Mouse (Mus musculus) intestine, embryonic 16.5 days (tissue): ENCODE measurements at regions not wholly inside any gene's neighbourhood (a gene's known extent, or its start where the extent isn't known, plus 50 kb on each side); places are given as distances from the start of the nearest gene placed in this dataset.

Source experiments
- ATAC-seq: fragments of 200-750 bp; cut with Nextera tagmentation; 2 replicates; pipeline ENCODE4 v1.8.0; 2017; ENCODE audit warnings: moderate TSS enrichment, moderate library complexity
- H3K27ac ChIP-seq: fragments of 300-500 bp; sonication (generic); 2 replicates; pipeline ENCODE4 v1.5.1; 2014; ENCODE audit warnings: mild to moderate bottlenecking, low read length
- H3K27me3 ChIP-seq: fragments of 300-500 bp; sonication (generic); replicated peaks from 2 replicates; pipeline ENCODE4 v1.6.1; 2014; ENCODE audit warnings: low read length, control low read depth, mixed read lengths; ENCODE audit not compliant: control insufficient read depth, insufficient read depth
- H3K36me3 ChIP-seq: fragments of 300-500 bp; sonication (generic); 2 replicates; pipeline ENCODE4 v1.6.1; 2014; ENCODE audit warnings: low read length, control low read depth; ENCODE audit not compliant: control insufficient read depth, insufficient read depth
- H3K4me1 ChIP-seq: fragments of 300-500 bp; sonication (generic); 2 replicates; pipeline ENCODE4 v1.6.1; 2014; ENCODE audit warnings: low read length, control low read depth, mixed read lengths; ENCODE audit not compliant: control insufficient read depth, insufficient read depth
- H3K4me2 ChIP-seq: fragments of 300-500 bp; sonication (generic); 2 replicates; pipeline ENCODE4 v1.6.1; 2014; ENCODE audit warnings: low read depth, low read length, control low read depth
- H3K4me3 ChIP-seq: fragments of 300-500 bp; sonication (generic); 2 replicates; pipeline ENCODE4 v1.5.1; 2014; ENCODE audit warnings: mild to moderate bottlenecking, low read length
- H3K9ac ChIP-seq: fragments of 300-500 bp; sonication (generic); 2 replicates; pipeline ENCODE4 v1.6.1; 2014; ENCODE audit warnings: low read depth, low read length
- H3K9me3 ChIP-seq: fragments of 300-500 bp; sonication (generic); 2 replicates; pipeline ENCODE4 v1.6.1; 2016; ENCODE audit warnings: low read length, control low read depth; ENCODE audit not compliant: control insufficient read depth
- WGBS: fragments of 180-500 bp; shearing (Covaris S2); extraction: QIAGEN DNeasy Blood & Tissue Kit; methylation state at CpG from one replicate; pipeline ENCODE4 v1.1.7; 2014; 5-methylcytosine and 5-hydroxymethylcytosine counted together

DNA sequence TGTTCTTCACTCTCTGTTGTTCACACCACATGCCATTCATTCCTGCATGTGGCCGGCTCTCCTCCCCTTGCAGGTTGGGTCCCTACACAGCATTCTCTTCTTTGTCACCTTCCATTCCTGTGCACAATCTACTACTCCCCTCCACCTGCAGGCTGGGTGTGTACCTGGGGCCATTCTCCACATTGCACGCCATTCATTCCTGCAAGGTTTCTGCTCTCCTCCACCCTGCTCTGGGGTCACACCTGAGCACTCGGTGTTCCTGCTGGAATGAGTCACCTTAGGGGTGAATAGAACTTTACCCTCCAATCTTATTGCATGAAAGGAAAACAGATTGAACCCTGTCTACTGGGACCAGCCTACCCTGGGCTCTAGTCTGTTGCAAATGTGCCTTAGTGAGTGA, 72.7 kb upstream of the Id2 start:
- peak; percentile 90 for ATAC-seq
- Histone ChIP-seq H3K4me2 (no peak overlapping the region), H3K27me3 (no peaks in the 10 kb centered on the region), H3K27ac (no peak overlapping the region), H3K9ac (no peak overlapping the region), H3K9me3 (no peaks in the 10 kb centered on the region), H3K4me1 (peaks cover 17% of the 10 kb centered on the region; the same call in 1 of the 2 replicates), H3K4me3 (no peak overlapping the region), H3K36me3 (no peaks in the 10 kb centered on the region)
- WGBS, result 65% methylated on average over 3 of the region's 3 CpGs

DNA sequence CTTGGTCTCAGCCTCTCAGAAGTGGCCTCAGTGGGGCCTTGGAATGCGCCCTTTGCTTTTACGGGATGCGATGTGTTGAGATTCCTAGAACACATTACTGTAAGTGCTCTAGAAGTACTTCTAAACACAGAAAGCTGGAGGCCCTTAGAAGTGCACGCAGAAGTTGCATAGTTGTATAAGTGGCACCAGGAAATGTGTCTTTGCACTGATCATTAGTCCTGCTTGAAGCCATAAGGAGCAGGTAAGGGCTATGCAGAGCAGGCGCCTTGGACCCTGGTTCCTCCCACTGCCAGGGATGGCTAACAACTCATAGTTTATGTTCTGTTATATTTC, 71.2 kb upstream of the Id2 start:
- H3K4me1 ChIP-seq, result peaks cover 19% of the 10 kb centered on the region
- H3K4me2 ChIP-seq, result no peak overlapping the region
- no peak for ATAC-seq
- H3K9me3 ChIP-seq, result no peaks in the 10 kb centered on the region
- no peak overlapping the region for H3K27ac ChIP-seq
- H3K36me3 ChIP-seq, result no peaks in the 10 kb centered on the region
- no peaks in the 10 kb centered on the region for H3K27me3 ChIP-seq
- WGBS, result 73% methylated on average over 5 of the region's 5 CpGs
- no peak overlapping the region for H3K4me3 ChIP-seq
- H3K9ac ChIP-seq, result no peak overlapping the region

DNA sequence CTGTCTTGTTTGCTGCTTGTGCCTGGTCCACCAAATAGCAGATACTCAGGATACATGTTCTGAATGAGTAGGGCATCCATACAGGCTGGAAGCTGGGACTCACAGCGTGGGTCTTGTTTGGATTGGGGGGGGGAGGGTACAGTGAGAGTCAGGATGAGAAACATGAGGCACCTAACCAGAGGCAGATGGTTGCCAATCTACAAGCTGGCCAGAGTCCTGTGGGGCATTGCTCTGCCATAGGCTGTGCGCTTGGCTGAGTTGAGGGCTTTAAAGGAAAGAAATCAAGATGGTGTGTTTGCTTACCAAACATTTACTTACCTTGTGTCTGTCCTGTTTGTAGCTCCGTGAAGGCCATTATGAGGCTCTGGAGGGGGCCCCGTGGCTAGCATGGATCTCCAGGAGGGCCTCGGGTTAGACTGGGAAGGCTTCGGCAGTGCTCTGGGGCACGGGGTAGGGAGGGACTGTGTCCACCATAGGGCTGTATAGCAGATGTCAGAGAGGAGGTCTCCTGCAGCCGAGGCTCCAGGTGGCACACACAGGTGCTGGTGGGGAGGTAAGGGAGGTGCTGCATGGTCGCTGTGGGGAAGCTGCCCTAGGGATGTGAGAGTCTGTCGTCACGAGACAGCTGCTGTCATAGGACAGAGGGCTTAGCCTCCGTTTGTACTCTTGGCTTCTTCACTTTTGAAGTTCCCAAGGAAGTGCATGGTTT, 70.7 kb upstream of the Id2 start:
- Histone ChIP-seq H3K9me3 (no peaks in the 10 kb centered on the region), H3K36me3 (no peaks in the 10 kb centered on the region), H3K9ac (no peak overlapping the region), H3K4me2 (no peak overlapping the region), H3K4me1 (peaks cover 19% of the 10 kb centered on the region), H3K4me3 (no peak overlapping the region), H3K27ac (no peak overlapping the region), H3K27me3 (no peaks in the 10 kb centered on the region)
- WGBS, result 60% methylated on average over 12 of the region's 12 CpGs
- peak; percentile 17; the same call in 1 of the 2 replicates for ATAC-seq

DNA sequence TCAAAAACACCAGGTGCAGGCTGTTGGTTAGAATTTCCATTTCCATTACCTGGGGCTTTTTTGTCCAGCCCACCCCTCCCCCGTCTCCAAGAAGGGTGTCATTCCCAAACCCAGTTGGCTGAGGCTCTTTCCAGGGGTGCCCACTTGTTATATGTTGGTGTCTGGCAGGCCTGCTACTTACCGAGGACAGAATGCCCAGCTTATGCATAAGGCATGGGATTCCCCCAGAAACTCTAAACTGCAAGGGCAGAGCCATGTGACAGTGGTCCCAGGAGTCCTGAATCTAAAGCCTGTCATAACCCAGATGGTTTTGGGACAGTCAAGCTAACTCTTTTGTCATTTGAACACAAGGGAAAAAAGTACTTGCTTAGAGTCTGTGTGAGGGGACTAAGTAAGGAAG, 69.6 kb upstream of the Id2 start:
- Histone ChIP-seq H3K36me3 (no peaks in the 10 kb centered on the region), H3K9ac (no peak overlapping the region), H3K9me3 (no peaks in the 10 kb centered on the region), H3K27me3 (no peaks in the 10 kb centered on the region), H3K4me3 (no peak overlapping the region), H3K27ac (no peak overlapping the region), H3K4me1 (peaks cover 21% of the 10 kb centered on the region), H3K4me2 (no peak overlapping the region)
- WGBS, result 85% methylated on average over 2 of the region's 2 CpGs
- no peak for ATAC-seq

GRCm38 (mm10) chr12:25165650-25166049, 68.7 kb upstream of the Id2 start:
- Histone ChIP-seq H3K27me3 (no peaks in the 10 kb centered on the region), H3K27ac (no peak overlapping the region), H3K9me3 (no peaks in the 10 kb centered on the region), H3K4me1 (peaks cover 24% of the 10 kb centered on the region), H3K4me2 (no peak overlapping the region), H3K36me3 (no peaks in the 10 kb centered on the region), H3K9ac (no peak overlapping the region), H3K4me3 (no peak overlapping the region)
- ATAC-seq, result peak; percentile 51
- WGBS, result 58% methylated on average over 3 of the region's 3 CpGs

- WGBS, result 82% methylated on average over 1 of the region's 1 CpGs
- H3K4me1 ChIP-seq, result peaks cover 24% of the 10 kb centered on the region
- no peaks in the 10 kb centered on the region for H3K36me3 ChIP-seq
- H3K9ac ChIP-seq, result no peak overlapping the region
- no peaks in the 10 kb centered on the region for H3K27me3 ChIP-seq
- H3K4me3 ChIP-seq, result no peak overlapping the region
- H3K4me2 ChIP-seq, result no peak overlapping the region
- H3K9me3 ChIP-seq, result no peaks in the 10 kb centered on the region
- H3K27ac ChIP-seq, result no peak overlapping the region
- ATAC-seq, result no peak
These were observed 67.8 kb upstream of the Id2 start for GRCm38 (mm10) chr12:25164724-25165123.

DNA sequence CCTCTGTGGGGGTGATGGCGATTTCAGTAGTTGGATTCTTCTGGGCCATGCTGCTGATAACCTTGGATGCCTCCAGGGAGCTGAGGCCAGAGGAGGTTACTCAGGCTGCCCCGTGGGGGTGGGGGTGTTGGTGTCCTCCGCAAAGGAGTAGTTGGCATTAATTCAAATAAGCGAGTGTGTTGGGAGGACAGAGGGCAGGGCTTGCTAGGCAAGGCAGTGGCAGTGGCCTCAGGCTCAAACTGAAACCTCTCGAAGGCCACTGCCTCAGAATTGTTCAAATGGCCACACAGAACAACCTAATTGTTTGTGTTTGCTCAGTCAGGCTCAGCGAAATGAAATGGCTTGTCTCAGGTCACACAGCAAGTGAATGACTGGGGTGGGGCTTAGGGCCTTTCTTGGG, 66.6 kb upstream of the Id2 start:
- H3K9ac ChIP-seq, result no peak overlapping the region
- no peaks in the 10 kb centered on the region for H3K27me3 ChIP-seq
- WGBS, result 39% methylated on average over 6 of the region's 6 CpGs
- no peak for ATAC-seq
- no peak overlapping the region for H3K27ac ChIP-seq
- H3K4me3 ChIP-seq, result no peak overlapping the region
- peaks cover 19% of the 10 kb centered on the region for H3K4me1 ChIP-seq
- no peaks in the 10 kb centered on the region for H3K36me3 ChIP-seq
- no peaks in the 10 kb centered on the region for H3K9me3 ChIP-seq
- no peak overlapping the region for H3K4me2 ChIP-seq

GRCm38 (mm10) chr12:25162843-25163242, 65.9 kb upstream of the Id2 start:
- no peak overlapping the region for H3K4me2 ChIP-seq
- H3K27me3 ChIP-seq, result no peaks in the 10 kb centered on the region
- H3K36me3 ChIP-seq, result no peaks in the 10 kb centered on the region
- no peak overlapping the region for H3K27ac ChIP-seq
- no peaks in the 10 kb centered on the region for H3K9me3 ChIP-seq
- no peak overlapping the region for H3K9ac ChIP-seq
- no peak for ATAC-seq
- 77% methylated on average over 6 of the region's 6 CpGs for WGBS
- peaks cover 15% of the 10 kb centered on the region for H3K4me1 ChIP-seq
- no peak overlapping the region for H3K4me3 ChIP-seq

- no peak for ATAC-seq
- WGBS, result 62% methylated on average over 6 of the region's 6 CpGs
These were observed 65.0 kb upstream of the Id2 start for GRCm38 (mm10) chr12:25161939-25162338.

More at GRCm38 (mm10) chr12:25161939-25162338, 65.0 kb upstream of the Id2 start:
- H3K4me1 ChIP-seq, result peaks cover 13% of the 10 kb centered on the region
- no peaks in the 10 kb centered on the region for H3K27me3 ChIP-seq
- no peak overlapping the region for H3K4me2 ChIP-seq
- no peaks in the 10 kb centered on the region for H3K9me3 ChIP-seq
- H3K36me3 ChIP-seq, result no peaks in the 10 kb centered on the region
- H3K9ac ChIP-seq, result no peak overlapping the region
- H3K27ac ChIP-seq, result no peak overlapping the region
- no peak overlapping the region for H3K4me3 ChIP-seq
